Mouse (Mus musculus) bone marrow, adult 2 months (tissue): ENCODE results near the gene Otud7a.

Experiments
- CTCF ChIP-seq: fragments of 200-500 bp; IDR thresholded peaks from 2 replicates; pipeline ENCODE4 v1.5.1; 2011; ENCODE audit warnings: low read length, control low read depth; ENCODE audit not compliant: control insufficient read depth, insufficient read depth
- POLR2A ChIP-seq: fragments of 200-500 bp; IDR thresholded peaks from 2 replicates; pipeline ENCODE4 v1.6.1; 2011; ENCODE audit warnings: low read depth, mild to moderate bottlenecking, control low read depth, low read length, borderline replicate concordance; ENCODE audit not compliant: control insufficient read depth

- TF ChIP-seq CTCF (no peak), POLR2A (no peak)
Observed at GRCm38 (mm10) chr7:63799304-63799703, 354.8 kb downstream of the Otud7a start.
